Mouse (Mus musculus) liver, adult (tissue): Measurements from ENCODE around the gene Mapt.
A peak's percentile ranks its signal among the peaks of the same experiment; 100 is the strongest.

Experiments used
- GATA4 ChIP-seq: IDR thresholded peaks from 2 replicates; pipeline ENCODE4 v1.6.1; 2014; ENCODE audit warnings: mild to moderate bottlenecking, low read length; ENCODE audit not compliant: insufficient replicate concordance

Gene Mapt

DNA sequence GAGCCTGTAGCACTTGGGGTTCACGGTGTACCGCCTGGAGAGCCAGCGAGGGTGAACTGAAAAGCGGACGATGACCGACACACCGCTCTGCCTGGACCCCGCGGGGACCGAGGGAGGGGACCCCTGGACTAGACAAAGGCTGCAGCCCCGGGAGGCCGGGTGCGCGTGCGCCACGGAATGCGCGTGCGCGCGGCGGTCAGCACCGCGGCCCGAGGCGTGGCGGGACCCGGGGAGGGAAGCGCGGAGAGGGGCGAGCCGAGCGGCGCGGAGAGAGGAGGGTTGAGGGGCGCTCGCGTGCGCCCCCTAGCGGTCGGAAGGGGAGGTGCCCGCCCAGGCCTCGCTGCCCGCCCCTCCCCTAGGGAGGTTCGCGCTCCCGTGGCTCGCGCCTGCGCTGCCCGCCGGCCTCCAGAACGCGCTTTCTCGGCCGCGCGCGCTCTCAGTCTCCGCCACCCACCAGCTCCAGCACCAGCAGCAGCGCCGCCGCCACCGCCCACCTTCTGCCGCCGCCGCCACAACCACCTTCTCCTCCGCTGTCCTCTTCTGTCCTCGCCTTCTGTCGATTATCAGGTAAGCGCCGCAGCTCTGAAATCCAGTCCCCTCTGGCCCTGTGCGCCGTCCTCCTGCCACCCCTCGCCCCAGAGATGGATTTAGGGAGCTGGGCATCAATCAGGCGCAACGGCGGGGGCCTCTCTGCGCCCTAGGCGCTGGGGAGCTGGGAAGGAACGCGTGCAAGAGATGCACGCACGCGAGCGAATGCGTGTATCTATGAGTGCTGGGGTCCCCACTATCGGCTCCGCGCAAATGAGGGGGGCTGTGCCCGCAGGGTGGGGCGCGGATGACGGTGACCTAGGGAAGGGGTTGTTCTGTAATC is at the start of gene Mapt:
Gene Mapt, plus strand, starts transcription at position 350 of the 871 bp plus-strand sequence.
- no peak for TF ChIP-seq GATA4

DNA sequence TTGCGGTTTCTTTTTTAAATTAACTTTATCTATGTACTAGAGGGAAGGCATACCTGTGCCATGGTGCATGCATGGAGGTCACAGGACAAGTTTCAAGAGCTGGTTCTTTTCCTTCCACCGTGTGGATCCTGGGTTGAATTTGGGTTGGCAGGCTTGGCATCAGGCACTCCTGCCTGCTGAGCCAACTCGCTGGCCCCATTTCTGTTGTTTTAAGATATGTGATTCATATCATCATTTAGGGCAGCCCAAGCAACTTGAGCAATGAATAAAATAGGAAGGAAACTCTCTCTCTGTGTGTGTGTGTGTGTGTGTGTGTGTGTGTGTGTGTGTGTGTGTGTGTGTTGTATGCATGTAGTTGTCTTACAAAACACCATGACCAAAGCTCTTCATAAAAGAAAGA is 49.0 kb upstream of the Mapt start:
- no peak for TF ChIP-seq GATA4

DNA sequence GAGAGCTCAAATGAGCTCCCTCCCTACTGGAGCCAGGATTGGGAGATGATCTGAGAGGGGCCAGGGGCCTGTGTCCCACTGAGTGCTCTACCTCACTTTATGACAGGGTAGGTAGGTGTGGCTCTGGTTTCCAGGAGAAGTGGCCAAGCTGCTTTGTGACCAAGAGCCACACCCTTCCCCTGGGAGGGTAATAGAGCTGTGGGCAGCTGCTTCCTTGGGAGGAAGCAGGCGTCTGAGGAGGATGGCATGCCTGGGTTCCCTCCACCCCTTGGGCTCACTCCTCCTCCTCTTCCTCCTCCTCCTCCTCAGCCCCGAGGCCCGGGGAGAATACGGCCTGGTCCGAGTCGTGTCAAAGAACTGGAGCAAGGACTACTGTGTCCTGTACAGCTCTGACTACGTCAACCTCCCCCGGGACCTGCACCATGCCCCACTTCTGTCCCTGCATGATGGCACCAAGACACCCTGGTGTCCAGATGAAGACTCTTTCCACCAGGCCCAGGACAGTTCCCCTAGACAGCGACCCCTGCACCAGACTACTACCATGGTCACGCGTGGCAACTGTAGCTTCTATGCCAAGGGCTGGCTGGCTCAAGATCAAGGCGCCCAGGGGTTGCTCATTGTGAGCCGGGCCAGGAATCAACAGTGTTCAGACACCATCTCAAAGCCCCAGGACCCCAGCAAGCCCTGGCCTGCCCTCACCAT is 44.9 kb upstream of the Mapt start, which contains the start of gene Sppl2c:
Gene Sppl2c, plus strand, starts transcription at position 193 of the 702 bp plus-strand sequence.
- no peak for TF ChIP-seq GATA4

DNA sequence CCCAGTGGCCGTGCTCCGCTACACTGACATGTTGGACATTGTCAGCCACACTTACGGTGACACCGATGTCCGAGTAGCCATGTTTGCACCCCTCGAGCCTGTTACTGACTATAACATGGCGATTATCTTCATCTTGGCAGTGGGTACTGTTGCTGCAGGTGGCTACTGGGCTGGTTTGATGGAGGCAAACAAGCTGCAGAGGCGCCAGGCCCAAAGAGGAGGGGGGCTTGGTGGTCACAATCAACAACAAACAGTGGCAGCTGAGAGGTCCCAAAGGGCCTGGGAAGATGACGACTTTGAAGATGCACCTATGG is 44.4 kb upstream of the Mapt start:
- no peak for TF ChIP-seq GATA4

DNA sequence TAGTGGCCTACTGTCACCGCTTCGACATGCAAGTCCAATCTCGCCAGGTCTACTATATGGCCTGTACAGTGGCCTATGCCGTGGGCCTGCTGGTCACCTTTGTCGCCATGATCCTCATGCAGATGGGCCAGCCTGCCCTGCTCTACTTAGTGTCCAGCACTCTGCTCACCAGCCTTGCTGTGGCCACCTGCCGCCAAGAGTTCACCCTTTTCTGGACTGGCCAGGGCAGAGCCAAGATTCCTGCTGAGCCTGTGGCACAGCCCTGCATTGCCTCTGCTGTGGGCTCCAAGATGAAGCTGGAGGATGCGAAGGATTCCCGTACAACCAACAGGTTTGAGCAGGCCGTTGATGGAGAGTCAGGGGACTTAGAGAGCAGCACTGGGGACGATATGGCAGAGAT is 43.4 kb upstream of the Mapt start:
- TF ChIP-seq GATA4 = no peak

DNA sequence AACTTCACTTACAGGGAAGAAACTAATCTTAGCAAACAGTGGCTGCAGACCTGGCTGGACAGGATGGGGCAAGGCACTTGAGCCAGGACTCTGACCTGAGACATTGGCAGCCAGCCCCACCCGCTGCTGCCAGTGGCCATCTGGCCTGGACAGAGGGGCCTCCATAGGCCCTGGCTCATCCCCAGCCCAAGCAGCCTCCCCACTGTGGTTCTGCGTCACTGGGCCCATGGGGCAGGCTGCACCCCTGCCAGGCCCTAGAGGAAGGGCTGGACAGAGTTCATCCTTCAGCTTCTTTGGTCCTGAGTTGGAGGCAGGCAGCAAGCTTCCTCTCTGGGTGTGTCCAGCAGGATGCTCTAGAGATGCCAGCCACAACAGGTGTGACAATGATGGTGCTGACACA is 41.2 kb upstream of the Mapt start:
- TF ChIP-seq GATA4 = no peak

DNA sequence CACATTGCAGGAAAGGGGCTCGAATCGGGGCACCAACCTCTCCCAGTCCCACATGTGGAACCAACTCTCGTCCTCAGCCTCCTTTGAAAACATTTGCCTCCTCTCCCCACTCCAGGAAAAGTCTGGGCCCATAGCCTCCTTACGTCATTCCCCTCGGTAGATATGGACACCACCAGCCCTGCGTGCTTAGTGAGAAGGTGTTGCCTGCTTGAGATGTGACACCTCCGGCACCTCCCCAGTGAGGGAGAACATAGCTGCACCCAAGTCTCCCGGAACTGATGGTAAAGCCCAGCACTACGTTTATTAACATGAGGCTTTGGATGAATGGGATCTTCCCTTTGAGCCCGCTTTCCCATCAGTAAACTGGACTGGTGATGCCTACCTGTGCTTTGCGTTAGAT is 35.8 kb upstream of the Mapt start:
- no peak for TF ChIP-seq GATA4

DNA sequence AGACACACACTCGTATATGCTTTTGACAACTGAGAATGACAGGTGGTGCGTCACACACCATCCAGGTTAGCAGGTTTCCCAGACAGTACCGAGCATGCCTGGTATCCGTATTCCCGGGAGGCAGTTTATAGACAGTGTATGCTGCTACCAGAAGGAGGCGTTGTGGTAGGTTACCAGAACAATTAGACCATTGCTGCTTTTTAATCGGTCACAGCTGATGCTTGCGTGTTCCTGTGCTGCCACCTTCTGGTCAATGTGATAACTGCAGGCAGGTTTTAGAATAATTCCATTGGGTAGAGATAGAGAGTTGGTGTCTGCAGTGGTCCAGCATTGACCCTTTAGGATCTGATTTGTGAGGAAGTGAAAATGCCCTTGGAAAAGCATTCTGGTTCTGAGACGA is 35.4 kb upstream of the Mapt start:
- 0 out of 2 replicates have a peak, but pooled peaks have one; percentile 13 for TF ChIP-seq GATA4

DNA sequence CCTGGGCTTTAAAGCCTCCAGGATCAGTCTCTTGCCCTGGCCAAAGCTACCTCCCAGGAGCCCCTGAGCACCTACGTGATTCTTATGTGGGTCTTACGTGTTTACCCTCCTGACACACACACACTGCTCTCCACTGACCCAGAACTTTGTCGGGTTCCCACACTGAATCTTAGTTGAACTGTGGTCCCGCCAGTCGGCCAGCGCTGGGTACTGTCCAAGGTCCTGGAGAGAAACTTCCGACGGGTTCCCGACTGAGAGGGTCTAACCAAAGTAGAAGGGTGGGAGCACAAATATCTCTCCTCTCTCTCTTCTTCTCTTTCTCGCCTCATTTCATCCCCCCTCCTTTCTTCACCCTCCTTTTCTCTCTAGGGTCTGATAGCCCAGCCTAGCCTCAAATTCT is 33.3 kb upstream of the Mapt start:
- no peak for TF ChIP-seq GATA4

DNA sequence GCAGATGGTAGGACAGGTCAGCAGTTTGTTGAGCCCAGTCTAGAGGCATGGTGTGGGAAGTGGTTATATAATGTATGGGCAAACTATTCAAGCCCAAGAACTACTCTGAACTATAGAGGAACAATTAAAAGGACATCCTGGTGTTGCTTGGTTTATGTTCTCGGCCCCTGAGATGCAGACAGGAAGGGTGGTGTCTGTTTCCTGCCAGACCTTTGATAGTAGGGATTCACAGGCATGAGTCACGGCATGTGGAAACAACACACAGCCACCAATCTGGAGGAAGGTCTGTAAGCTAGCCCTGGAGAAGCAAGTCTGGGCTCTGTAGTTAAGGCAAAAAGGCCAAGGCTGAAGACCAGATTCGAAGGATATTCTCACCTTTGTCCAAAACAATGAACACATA is 27.9 kb upstream of the Mapt start:
- no peak for TF ChIP-seq GATA4

DNA sequence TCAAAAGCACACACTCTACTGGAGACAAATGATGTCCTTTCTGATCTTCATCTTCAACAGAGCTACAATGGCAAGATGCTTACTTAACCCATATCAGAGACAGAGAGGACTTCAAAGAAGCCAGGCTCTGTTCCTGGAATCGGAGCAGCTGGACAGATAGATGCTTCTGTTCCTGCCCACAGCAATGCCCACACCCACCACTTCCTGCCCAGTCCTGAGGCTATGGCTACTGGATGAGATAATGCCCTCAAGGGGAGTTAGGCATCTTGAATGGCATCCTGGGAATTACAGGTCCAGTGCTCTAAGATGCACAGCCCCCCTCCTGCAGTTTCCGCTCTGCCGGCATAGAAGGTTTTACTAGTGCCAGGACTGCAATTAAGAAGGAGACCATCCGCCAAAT is 24.6 kb upstream of the Mapt start:
- TF ChIP-seq GATA4 = no peak

DNA sequence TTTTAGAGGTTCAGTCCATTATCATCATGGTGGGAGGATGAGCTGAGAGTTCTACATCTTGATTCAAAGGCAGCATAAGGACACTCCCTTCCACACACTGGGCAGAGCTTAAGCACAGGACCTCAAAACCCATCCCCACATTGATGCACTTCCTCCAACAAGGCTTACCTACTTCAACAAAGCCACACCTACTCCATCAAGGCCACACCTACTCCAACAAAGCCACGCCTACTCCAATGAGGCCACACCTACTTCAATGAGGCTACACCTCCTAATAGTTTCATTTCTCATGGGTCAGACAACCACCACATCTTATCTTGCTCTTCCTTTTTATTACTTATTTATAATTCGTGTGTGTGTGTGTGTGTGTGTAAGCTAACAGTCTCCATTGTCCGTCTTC is 22.1 kb upstream of the Mapt start:
- no peak for TF ChIP-seq GATA4

DNA sequence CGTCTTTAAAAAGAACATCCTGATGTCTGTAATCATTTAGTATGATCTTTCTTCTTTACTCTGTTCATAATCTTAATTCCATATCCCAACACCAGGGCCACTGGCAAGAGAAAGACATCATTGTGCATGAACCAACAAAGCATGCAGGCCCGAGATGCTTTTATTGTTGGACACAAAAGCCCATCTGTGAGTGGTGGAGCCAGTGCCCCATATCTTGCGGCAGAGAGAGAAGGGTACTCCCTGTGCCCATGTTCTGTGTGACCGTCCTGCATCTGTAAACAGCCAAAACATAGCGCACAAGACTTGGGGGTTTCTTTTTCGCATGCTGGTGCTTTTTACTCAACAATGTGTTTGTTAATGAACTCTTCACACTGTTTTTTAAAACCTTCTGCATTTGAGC is 19.9 kb upstream of the Mapt start:
- TF ChIP-seq GATA4 = no peak

DNA sequence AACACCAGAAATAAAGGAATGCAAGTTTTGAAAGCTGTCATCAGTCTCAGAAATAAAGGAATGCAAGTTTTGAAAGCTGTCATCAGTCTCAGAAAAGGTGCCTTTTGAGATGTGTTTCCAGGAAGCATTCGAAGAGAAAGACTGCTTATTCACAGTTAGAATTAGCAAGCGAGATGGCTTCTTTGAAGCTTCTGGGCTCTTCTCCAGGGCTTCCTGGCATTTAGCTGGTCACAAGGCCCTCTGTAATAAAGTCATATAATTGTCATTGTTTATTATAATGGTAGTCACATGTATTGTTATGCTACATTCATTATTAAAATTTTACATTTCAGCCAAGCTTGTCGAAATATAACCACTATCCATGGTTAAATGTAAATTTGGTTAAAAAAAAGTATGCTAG is 13.1 kb upstream of the Mapt start:
- TF ChIP-seq GATA4 = no peak

DNA sequence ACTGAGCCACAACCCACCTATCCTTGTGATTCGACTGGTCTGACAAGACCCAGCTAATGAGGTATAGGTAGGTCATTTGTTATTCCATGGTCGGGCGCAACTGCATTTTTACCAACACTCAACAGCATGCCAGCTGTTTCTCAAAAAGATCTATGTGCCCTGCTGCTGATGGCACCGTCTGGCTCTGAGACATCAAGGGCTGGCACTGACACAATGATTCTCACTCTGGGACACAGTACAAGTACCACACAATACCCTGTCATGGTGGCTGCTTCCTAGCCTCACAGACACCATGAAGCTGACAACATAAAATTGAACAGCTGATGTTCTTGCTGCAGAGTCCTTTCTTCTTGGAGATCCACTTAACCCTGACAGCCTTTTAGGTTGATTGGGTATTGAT is 10.9 kb upstream of the Mapt start:
- TF ChIP-seq GATA4 = no peak

DNA sequence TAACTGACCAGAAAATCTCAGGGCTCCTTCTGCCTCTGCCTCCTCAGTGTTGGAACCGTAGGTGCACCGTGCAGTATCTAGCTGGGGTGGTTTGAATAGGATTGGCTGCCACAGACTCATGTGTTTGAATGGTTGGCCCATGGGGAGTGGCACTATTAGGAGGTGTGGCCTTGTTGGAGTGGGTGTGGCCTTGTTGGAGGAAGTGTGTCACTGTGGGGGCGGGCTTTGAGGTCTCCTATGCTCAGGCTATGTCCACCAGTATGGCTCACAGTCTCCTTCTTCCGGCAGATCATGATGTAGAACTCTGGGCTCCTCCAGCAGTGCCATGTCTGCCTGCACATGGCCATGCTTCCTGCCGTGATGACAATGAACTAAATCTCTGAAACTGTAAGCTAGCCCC is 9.4 kb upstream of the Mapt start:
- no peak for TF ChIP-seq GATA4
